Comparison of ENCODE assay signal across 16 mouse cellular contexts in the genomic region with DNA sequence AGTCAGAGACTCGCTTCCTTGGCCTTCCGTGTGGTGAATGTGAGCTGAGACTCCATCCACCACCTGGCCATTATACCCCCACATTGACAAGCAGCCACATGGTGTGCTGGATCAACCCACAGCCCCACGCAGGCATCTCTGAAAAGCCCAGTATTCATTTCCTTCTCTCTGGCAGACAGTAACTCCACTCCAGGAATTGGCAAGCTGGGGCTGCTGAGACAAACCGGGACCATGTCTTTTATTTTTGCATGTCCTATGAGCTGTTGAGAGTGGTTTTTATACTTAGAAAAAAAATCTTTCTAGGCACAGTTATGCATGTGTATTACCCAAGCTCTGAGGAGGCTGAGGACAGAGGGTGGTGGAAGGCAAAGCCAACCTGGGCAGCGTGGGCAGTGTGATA.
A peak's percentile ranks its signal among the peaks of the same experiment; 100 is the strongest.
DNase-seq lines count a peak whose midpoint lies in the region; ATAC-seq lines count a peak whose summit lies in the region.
"Had no signal": no experiment of that assay in that cellular context is flagged by ENCODE, and none has a peak within 500 bp of the region (broad histone marks: within the 10 kb centered on the region; RNA-seq: fewer than 3 reads in every experiment).

No protein-coding gene starts in this region.

- H3K4me1 ChIP-seq in midbrain, embryonic 15.5 days, result no peaks in the 10 kb centered on the region

- no peak overlapping the region for H3K4me2 ChIP-seq in midbrain, embryonic 15.5 days
- H3K4me2 ChIP-seq: hindbrain, embryonic 14.5 days; liver, embryonic 13.5 days had no signal

- H3K9ac ChIP-seq in midbrain, embryonic 15.5 days, result no peak overlapping the region
- H3K9ac ChIP-seq: hindbrain, embryonic 14.5 days; liver, embryonic 13.5 days had no signal

- peak; percentile 64 to 73 for DNase-seq in cerebellum, postnatal 10 days
- DNase-seq in cerebellum, adult 9-10 months, result no peak
- peak; percentile 83 for DNase-seq in brain, adult 2 months (ENCODE audit: low read depth, low spot score)
- DNase-seq in layer of hippocampus, adult 9-11 months, result peak; percentile 42
- DNase-seq in right cerebral cortex, adult 2 months (ENCODE audit: low spot score in 2 of 2), result peak; percentile 64
- no peak for DNase-seq in spleen, postnatal 4 days (ENCODE audit: low spot score in 2 of 2)
- DNase-seq: adrenal gland, postnatal 10 days; heart, postnatal 14 days; kidney, adult 11 months; kidney, postnatal 14 days; liver, embryonic 13.5 days; retina, postnatal 1 day had no signal

- H3K9me3 ChIP-seq in midbrain, embryonic 15.5 days, result no peaks in the 10 kb centered on the region
- H3K9me3 ChIP-seq: forebrain, embryonic 10.5 days; liver, embryonic 13.5 days had no signal

- no peak overlapping the region for H3K27ac ChIP-seq in midbrain, embryonic 15.5 days
- H3K27ac ChIP-seq: forebrain, embryonic 10.5 days; hindbrain, embryonic 14.5 days; liver, embryonic 13.5 days had no signal

- no peaks in the 10 kb centered on the region for H3K27me3 ChIP-seq in midbrain, embryonic 15.5 days (replicated peaks)

- H3K36me3 ChIP-seq in midbrain, embryonic 15.5 days (replicated peaks), result no peaks in the 10 kb centered on the region
- H3K36me3 ChIP-seq: forebrain, embryonic 10.5 days; liver, embryonic 13.5 days had no signal

- no peak for ATAC-seq in megakaryocyte-erythroid progenitor cell, adult 5-6 weeks (replicated peaks; ENCODE audit: low FRiP score, low TSS enrichment, poor library complexity, severe bottlenecking)
- no peak for ATAC-seq in midbrain, embryonic 15.5 days (replicated peaks)

- 74% methylated on average over 5 of the region's 5 CpGs for WGBS in midbrain, embryonic 15.5 days

- no peak overlapping the region for H3K4me3 ChIP-seq in midbrain, embryonic 15.5 days
- H3K4me3 ChIP-seq: forebrain, embryonic 10.5 days; liver, embryonic 13.5 days had no signal

Comparison
In these comparisons a context has a peak if more than half of its experiments do, and no peak if none do; other contexts are left out.
1. DNase-seq: peak in cerebellum, postnatal 10 days (2 of 2), brain, adult 2 months (single experiment), layer of hippocampus, adult 9-11 months (single experiment) and right cerebral cortex, adult 2 months (2 of 2); none in cerebellum, adult 9-10 months (single experiment) and spleen, postnatal 4 days (0 of 2).